Mouse (Mus musculus) adipose tissue, adult 10 weeks (tissue): ENCODE results near the gene Gm49394. TPM values are rescaled to one million over a fixed set of nuclear protein-coding genes. Genes with fewer than 3 reads are reported as not detected.

Experiments
- polyA plus RNA-seq: library from polyadenylated mRNA; stranded (reverse); fragments of 350-450 nt; fragmentation: Illumina TruSeq; extraction: RNeasy Lipid Tissue Mini Kit (QIAGEN cat#74804); gene quantifications from one replicate; pipeline ENCODE4 v1.2.3, GENCODE M21; 2014; ENCODE audit warnings: low read depth, low replicate concordance

Gene Gm49394
- not detected for polyA plus RNA-seq

GRCm38 (mm10) chr7:142669751-142670625, at the start of gene Gm49394:
Gene Gm49394, minus strand, starts transcription at chr7:142669942.

DNA sequence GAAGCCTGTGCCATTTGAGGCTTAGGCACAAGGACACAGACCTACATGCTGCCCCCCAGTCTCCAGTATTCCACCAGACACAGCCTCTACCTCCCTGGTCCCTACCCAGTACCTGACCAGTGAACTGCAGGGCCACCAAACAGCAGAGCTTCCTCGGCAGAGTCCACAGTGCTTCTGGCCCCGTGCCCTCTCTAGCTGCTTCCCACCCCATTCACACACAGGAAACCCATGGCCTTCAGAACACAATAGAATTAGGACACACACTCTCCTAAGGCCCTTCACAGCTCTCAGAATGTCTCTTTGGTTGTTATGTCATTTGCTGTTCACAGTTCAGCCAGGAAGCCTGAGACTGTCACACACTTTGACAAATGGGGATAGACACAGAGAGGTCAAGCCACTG, 3.1 kb downstream of the Gm49394 start, which contains the start of gene Igf2:
Gene Igf2 (minus strand): TSS at position 158 of the 400 bp plus-strand sequence.

Other genes with a start within 250 kb of the Gm49394 start
- gene Syt8, start 235.1 kb downstream of the Gm49394 start, polyA plus RNA-seq = not detected
- gene Tnni2, start 228.1 kb downstream of the Gm49394 start, polyA plus RNA-seq = 2.1 TPM
- gene Lsp1, start 209.1 kb downstream of the Gm49394 start, polyA plus RNA-seq = 77.9 TPM
- 1.1 TPM for gene Tnnt3, start 171.1 kb downstream of the Gm49394 start, polyA plus RNA-seq
- gene Mrpl23, start 137.3 kb downstream of the Gm49394 start, polyA plus RNA-seq = 37.7 TPM
- 9.7 TPM for gene Igf2, start 3.1 kb downstream of the Gm49394 start, polyA plus RNA-seq
- not detected for gene Ins2, start 73.4 kb upstream of the Gm49394 start, polyA plus RNA-seq